Mouse (Mus musculus): ENCODE measurements around the gene Rell1.

Gene Rell1

DNA sequence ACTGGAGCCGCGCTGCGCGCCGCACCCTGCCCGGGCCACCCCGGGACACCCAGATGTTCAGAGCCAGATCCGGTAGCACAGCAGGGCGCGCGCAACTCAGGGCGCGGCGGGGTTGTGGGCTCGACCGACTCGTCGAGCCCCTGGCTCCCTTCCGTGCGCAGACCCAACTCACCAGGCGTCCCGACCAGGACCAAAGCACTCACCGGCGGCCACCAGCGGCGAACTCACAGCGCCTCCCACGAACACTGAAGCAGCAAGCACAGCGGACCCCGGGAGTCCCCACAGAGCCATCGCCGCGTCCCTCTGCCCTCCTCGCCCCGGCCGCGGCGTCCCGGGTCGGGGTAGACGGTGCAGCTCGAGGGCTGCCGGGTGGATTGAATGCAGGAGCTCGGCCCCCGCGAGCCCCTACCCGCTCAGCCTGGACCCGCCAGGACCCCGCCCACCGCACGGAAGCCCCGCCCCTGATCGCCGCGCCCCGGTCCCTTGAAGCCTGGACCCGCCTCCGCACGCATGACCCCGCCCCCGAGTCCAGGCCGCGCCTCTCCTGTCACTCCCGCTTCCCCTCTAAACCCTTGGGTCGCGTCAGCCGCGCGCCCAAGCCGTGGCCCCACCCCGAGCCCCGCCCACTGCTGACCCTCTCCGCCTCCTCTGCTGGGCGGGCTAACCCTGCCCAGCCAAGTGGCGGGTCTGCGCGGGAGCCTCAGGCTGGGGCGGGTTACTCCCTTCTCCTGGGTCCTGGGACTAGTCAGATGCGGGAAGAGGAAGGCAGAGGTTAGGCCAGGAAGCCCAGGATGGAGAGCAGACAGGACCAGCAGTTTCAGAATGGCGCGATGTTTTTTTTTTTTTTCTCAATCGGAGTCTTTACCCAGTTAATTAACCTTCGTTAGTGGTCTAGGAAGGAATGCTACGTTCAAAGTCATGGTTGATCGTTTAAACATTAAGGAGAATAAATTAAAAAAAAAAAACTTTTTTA, at the start of gene Rell1:
Rell1 (minus strand) TSS at position 455 of the 973 bp plus-strand sequence.
- DNase-seq (ENCODE audit: low spot score), result peak; percentile 90

DNA sequence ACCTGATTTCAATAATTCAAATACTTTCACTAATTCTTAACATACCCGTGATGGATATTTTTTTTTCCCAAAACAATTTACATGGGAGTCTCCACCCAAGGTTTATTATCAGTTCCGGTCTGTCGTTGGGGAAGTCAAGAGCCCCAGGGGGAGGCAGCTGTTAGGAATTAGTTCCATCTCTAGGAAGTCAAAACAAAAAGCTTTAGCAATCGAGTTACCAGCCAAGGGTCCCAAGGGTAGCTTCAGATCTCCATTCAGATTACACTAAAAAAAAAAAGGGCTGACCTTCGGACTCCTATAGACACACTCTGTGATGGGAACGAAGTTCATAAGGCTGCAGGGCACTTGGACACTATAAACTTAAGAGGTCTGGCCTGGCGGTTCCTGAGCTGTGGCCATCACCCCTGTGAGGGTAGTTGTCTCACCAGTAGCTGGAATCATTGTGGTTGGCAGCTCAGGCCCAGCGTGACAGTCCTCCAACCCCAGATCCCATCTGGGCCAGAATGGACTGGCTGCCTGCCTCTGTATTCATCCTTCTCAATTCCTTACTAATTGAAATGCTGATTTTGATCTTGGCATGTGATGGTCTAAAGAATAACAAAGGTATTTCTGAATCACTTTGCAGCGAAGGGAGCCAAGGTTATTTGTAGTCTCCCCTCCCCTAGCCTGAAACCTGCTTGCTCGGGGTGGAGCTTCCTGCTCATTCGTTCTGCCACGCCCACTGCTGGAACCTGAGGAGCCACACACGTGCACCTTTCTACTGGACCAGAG, 44.1 kb upstream of the Rell1 start:
- no peak for DNase-seq (ENCODE audit: low spot score)

DNA sequence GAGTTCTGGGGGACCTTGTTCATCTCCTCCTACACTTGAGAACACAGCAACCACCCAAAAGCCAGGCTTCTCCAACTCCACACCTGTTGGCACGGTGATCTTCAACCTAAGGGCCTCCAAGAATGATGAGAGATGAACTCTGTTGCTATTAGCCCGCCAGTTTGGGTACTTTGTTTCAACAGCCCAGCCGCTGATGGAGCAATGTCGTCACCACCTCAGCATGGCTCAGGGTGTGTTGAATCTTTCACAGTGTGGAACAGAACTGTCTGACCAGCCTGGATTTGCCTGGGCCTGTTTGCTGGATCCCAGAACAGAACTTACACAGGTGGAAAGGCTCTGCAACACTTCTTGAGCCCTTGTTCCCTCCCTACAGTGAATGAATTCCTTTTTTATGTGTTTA, 37.9 kb upstream of the Rell1 start:
- no peak for DNase-seq (ENCODE audit: low spot score)

DNA sequence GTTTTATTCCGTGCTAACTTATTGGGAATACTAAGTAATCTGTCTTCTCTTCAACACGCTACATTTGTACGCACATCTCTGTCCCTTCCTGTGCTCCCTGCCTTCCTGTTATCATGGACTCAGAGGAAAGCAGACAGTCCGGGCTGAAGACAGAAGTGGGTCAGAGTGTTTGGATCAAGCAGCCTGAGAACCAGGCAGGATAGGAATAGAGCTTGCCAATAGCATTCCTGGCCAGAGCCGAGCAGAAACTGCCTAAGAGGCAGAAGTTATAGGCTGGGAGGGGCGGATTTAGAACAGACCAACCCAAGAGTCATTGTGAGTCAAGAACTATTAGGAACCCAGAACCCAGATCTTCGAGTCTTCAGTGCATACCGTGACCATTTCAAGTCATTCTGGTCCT, 34.6 kb upstream of the Rell1 start:
- no peak for DNase-seq (ENCODE audit: low spot score)

DNA sequence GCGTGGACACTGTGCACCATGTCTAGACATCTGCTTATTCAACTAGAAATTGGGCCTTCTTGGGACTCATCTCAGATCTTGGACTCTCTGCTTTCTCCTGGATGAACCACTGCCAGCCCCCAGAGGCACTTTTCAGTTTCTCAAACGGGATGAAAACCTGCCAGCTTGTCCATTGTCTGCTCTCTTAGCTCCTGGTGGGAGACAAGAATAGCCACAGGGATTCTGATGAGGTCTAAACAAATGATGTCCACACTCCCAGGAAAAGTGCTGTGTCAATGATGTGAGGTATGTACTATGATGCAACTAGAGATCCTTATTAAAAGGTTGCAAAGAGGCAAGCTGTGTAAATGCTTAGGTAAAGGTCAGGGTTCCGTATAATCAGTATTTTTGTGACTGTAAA, 25.2 kb upstream of the Rell1 start:
- no peak for DNase-seq (ENCODE audit: low spot score)

DNA sequence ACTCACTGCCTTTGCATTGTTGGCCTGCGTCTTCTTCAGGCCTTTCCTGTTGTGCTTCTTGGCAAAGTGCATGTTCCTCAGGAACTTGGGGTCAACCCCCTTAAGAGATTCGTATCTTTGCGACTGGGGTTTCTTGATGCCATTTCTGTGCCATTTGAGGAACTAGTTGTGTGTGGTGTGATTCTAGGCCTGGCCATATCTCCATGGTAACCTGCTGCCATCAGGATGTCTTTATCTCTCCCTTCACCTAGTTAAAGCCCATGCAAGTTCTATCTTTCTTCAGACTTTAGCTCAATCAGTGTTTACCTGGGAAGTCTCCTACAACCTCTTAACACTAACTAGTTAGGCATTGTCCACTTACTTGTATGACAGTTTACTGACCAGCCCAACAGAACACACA, 22.0 kb upstream of the Rell1 start:
- no peak for DNase-seq (ENCODE audit: low spot score)

DNA sequence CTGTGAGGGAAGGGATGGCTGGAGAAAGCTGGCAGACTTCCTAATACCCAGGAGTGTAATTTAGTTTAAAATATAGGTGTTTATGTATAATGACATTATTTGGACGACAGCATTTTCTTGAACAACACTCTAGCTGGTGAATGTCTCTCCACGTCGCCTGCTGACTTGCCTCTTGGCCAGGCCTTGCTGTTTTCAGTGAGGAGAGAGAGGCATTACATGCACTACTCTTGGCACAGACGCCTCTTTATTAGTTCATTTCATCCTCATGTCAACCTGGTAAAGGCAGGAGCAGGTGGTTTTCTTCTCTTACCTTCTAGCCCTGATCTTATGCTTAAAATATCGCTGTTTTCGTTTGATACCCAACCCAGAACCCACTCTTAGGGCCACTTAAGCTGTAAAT, 17.6 kb upstream of the Rell1 start:
- DNase-seq (ENCODE audit: low spot score), result no peak

DNA sequence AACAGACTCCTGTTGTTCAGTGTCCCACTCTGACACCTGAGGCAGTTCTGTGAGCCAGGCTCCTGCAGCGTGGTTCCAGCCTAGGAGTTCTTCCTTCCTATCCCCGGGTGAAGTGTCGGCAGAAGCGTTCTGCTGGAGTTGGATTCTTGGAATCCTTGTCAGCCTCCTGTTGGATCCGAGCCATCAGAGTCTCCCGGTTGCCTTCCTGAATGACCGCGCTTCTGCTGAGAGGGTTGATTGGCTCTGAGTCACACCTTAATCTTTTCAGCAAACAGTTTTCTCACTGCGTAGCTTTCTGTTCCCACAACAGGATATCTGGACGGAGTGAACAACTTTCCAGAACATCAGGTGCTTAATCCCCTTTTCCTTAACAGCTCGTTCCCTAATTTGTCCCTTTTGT, 13.6 kb upstream of the Rell1 start:
- no peak for DNase-seq (ENCODE audit: low spot score)

DNA sequence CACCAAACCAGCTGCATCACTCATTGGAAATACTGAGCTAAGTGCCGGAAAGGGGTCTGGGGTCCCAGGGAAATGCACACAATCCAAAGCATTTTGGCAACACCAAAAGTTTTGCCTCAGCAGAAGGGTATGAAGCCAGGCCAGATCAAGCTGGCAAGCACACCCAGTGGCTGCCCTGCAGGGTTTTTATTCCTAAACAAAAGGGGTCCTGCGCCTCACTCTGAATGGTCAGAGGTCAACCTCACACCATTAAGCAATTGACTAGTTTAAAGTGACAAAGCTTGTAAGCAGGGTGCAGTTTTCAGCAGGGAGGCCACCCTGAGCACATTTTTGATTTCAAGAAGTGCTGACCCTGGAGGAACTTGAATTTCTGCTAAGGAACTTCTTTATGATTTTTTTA, 2.3 kb upstream of the Rell1 start:
- no peak for DNase-seq (ENCODE audit: low spot score)

DNA sequence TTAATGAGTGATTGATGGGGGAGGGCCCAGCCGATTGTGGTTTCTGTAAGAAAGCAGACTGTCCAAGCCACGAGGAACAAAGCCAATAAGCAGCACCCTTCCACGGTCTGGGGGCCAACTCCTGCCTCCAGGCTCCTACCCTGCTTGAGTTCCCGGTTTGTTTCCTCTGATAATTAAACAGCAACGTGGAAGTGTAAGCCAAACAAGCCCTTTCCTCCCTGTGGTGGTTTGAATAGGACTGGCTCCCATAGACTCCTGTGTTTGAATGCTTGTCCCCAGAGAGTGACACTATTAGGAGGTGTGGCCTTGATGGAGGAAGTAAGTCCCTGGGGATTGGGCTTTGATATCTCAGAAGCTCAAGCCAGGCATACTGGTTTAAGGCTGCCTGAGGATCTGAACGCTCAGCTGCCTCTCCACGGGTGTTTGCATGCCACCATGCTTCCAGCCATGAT, 1.6 kb upstream of the Rell1 start:
- no peak for DNase-seq (ENCODE audit: low spot score)

DNA sequence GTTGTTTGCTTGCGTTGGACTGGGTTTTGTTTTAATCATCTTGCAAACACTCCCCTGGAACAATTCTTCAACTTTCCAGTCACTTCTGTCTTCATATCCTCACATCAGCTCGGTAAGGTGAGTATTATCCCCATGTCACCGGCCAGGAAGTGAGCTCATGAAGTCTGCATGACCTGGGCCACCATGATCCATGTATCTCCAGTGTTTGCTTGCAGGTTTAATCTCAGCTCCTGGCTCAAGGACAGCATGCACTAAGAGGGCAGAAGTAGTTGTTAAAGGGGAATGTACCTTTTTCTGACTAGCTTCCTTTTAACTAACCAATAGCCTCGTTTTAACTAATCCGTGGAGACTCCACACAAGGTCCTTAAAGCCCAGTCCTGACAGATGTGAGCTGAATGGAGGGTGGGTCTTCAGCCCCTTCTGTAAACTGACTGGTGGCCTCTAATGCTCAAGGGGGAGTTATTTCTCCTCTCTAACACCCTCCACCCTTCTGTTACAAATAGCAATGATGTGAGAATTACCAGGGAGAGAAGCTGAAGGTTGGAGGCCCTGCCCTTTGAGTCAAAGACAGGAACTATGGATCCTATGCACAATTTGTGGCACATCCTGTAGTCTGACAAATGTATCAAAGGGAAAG, 897 bp upstream of the Rell1 start:
- no peak for DNase-seq (ENCODE audit: low spot score)

DNA sequence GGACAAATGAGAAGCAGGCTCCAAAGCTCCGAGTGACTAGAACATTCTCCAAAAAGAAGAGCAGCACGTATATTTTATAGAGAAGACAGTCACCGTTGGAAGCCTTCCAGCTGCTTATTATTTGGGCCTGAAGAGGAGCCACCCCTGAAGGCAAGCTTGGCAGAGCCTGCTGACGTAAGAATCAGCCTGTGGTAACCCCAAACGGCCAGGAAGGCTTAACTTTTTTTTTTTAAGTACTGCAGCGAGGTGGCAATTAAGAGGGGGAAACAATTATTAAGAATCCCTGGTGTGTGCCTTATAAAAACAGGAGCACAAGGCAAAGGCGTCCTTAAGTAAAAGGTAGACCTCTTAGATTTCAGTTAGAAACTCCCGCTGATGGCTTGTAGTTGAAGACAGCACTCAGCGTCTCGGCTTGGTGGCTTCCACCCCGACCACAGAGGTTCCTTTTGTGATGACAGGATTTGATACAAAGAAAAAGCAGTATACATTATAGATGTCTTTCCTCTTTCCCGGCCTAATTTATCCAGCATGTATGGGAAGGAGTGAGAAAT, 1.0 kb downstream of the Rell1 start:
- peak; percentile 69 for DNase-seq (ENCODE audit: low spot score)

DNA sequence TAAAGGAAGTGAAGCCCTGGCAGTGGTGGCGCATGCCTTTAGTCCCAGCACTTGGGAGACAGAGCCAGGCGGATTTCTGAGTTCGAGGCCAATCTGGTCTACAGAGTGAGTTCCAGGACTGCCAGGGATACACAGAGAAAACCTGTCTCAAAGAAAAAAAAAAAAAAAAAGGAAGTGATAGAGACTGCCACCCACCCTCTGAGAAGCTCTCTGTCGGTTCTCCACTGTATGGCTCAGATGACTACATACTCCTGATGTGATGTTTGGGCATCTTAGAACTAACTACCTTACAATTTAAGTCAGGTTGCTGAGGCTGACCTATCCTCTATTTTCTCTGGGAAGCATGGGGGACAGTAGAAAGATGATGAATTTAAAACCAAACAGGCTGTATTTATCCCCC, 2.3 kb downstream of the Rell1 start:
- no peak for DNase-seq (ENCODE audit: low spot score)

DNA sequence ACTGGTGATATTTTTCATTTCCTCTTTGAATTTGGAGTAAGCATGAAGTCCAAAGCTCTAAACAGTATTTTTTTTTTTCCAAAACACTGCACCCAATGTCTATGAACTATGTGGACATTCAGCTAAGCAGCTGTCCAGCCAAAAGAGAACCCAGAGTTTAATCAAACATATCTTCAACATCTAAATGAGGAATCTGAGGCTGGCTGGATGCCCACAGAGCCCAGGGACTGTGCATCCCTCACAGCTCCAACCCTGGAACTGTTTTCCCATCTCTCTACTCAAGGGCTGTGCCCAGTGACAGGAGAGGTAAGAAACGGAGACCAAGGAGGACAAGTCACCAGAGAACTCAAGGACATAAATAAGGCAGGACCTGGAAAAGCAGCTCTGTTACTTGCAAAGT, 2.8 kb downstream of the Rell1 start:
- no peak for DNase-seq (ENCODE audit: low spot score)

DNA sequence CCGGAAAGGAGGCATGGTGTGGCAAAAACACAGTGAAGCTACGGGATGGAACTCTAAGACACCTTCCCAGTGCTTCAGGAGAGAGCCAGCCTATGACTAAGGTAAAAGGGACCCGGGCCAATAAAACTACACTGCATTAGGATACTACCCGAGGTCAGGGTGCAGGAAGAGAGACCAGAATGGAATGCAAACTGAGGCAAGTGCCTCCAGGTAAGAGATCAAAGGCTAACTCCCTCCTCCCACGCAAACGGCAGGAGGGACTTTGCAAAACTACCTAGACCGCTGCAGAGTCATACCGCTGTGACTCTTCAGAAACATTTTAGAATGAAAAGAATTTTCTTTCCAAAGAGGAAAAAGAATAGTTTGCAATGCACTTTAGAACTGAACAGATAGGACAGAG, 4.1 kb downstream of the Rell1 start:
- DNase-seq (ENCODE audit: low spot score), result no peak

DNA sequence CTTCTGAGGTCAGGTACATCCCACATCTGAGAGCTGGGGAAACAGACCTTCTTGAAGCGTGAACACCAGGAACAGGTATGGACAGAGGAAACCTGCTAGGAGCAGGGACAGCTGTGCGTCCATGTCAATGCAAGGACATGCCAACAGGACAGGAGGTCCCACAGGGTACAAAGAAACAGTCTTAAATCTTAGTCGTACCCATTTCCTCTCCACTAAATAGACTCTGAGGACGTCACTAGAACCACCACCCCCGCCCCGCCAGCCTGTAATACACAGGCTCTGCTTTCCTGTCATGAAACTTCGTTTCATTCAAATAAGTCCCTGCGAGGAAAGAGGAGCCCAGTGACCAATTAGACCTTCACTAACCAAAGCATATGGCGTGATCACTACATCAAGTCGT, 7.0 kb downstream of the Rell1 start:
- peak; percentile 28 for DNase-seq (ENCODE audit: low spot score)

DNA sequence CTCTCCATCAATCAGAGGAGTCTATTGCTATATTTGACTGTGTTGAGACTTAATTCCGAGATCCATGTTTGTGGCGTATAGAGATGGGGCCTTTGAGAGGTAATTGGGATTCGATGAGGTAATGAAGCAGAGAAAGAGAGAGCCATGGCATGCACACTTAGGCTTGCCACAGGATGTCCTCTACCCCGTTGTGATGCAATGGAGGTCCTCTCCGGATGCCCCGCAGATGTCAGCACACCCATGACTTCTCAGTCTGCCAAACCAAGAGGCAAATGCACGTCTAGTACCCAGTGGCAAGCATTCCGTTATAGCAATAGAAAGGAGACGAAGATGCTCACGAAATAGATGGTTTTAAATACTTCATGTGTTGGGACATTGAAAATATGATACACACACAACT, 8.1 kb downstream of the Rell1 start:
- DNase-seq (ENCODE audit: low spot score), result no peak

DNA sequence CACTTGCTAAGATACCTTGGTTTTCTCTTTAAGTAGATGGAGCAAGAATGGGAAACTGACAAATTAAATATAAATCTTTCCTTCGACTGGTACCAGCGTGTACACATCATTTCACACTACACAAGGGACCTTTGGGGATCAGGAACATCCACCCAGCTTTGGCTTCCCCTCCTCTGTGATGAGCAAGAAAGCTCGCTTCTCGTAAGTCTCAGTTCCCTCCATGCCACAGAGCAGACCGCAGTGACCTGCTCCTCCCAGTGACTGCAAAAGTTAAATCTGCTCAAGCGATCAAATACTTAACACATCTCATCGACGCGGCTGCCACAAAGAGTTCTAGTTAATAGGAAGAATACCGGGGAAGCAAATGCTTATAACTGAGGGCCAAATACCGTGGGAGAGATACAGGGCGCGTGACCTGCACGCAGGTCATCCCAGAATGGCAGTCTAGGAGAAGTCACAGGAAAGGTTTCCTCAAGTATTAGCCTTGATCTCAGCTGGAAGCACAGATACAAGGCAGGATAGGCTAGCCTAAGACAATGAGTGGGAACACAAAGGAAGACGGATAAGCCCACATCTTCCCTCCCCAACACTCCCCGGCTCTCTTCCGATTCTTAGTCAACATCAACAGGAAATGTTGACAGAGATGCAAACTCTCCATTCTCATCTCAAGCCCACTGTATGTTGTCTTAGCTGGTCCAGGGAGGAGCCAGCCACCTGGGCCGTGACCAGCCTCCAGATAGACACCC, 9.6 kb downstream of the Rell1 start:
- DNase-seq (ENCODE audit: low spot score), result no peak

DNA sequence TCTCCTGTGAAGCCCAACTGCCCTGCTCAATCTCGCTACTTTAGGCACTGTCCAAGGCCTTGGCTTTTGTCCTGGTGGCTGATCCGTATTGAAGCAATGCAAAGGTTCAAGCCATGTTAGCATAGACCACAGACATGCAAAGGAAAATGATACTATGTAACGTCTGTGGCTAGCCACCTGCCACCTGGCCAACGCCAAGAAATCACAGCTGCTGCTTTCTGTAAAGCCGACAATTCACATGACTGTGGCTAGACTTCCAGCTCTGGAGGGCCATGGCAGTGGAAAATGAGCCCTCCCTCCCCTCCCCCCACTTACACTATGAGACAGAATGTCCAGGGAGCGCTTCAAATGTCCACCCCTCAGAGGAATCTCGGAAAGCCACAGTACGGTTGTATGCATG, 11.1 kb downstream of the Rell1 start:
- no peak for DNase-seq (ENCODE audit: low spot score)

DNA sequence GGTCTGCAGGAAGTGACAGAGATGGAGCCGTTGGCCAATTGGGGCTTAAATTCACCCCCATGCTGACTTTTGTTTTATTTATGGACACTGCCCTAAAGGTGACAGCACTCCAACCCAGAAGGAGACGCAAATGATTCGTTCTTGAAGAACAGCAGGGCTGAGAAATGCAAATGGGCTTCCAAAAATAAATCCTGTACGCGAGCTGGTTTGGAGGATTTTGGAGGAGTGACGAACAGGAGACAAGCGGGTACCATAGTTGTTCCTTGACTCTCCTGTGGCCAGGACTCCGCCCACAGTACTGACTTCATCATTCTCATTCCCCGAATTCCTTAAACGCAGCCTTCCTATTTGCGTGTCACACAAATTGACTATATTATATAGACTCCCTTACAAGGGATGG, 12.3 kb downstream of the Rell1 start:
- DNase-seq (ENCODE audit: low spot score), result no peak

DNA sequence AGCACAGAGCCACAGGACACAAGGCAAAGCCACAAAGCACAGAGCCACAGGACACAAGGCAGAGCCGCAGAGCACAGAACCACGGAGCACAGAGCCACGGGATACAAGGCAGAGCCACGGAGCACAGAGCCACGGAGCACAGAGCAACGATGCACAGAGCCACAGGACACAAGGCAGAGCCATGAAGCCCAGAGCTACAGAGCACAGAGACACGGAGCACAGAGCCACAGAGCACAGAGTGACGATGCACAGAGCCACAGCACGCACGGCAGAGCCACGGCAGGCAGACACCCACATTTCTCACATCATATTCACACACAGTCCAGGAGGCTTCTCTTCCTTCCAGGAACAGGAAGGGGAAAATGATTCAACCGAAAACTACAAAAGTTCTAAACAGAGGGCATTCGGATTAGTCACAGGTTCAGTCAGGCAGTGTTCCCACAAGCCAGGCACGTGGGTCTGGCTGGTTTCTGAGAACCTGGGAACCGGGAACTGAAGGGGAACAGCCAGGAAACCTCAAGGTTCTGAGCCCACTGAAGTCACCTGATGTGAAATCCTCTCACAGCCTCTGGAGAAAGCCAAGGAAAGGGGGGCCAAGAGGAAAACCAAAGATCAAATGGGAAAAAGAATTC, 15.2 kb downstream of the Rell1 start:
- DNase-seq (ENCODE audit: low spot score), result no peak
